8 mouse cellular contexts compared by ENCODE assay signal in the genomic region with DNA sequence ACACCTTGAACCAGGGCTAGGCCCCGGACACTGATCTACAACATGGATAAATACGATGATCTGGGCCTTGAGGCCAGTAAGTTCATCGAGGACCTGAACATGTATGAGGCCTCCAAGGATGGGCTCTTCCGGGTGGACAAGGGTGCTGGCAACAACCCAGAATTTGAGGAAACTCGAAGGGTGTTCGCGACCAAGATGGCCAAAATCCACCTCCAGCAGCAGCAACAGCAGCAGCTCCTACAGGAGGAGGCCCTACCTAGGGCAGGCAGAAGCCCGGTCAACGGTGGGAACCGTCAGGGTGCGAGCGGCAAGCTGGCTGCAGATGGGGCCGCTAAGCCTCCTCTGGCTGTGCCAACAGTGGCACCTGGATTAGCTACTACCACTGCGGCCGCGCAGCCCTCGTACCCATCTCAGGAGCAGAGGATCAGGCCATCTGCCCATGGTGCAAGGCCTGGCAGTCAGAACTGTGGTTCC. TPM values are rescaled to one million over a fixed set of nuclear protein-coding genes. Genes with fewer than 3 reads are reported as not detected.
DNase-seq lines count a peak whose midpoint lies in the region; ATAC-seq and TF ChIP-seq lines count a peak whose summit lies in the region.

No protein-coding gene starts in this region.

- H3K4me1 ChIP-seq in heart, embryonic 14.5 days (ENCODE audit: control insufficient read depth in 2 of 2, insufficient read depth in 2 of 2, low read length in 2 of 2), result peaks cover 34 to 55% of the 10 kb centered on the region in 2 experiments
- peaks cover 52% of the 10 kb centered on the region for H3K4me1 ChIP-seq in limb, embryonic 12.5 days (replicated peaks)
- H3K4me1 ChIP-seq in midbrain, postnatal 0 days (ENCODE audit: insufficient read depth, low read length), result no peaks in the 10 kb centered on the region; the same call in 1 of the 2 replicates

- H3K4me3 ChIP-seq in heart, embryonic 14.5 days (ENCODE audit: control insufficient read depth in 1 of 2, insufficient read depth in 1 of 2, low read depth in 1 of 2, low read length in 2 of 2), result peak overlapping the region; percentile 76 to 93
- peak overlapping the region; percentile 69 for H3K4me3 ChIP-seq in limb, embryonic 12.5 days (replicated peaks)
- peak overlapping the region; percentile 48 for H3K4me3 ChIP-seq in midbrain, postnatal 0 days (ENCODE audit: low read depth, low read length)

- no peak for TF ChIP-seq CTCF in midbrain, postnatal 0 days (IDR thresholded peaks at IDR 0.05)

- no peak for ATAC-seq in heart, embryonic 14.5 days (ENCODE audit: insufficient number of reproducible peaks, insufficient read depth, low FRiP score, low read depth)
- 0 out of 2 replicates have a peak, but pooled peaks have one; percentile 24 for ATAC-seq in limb, embryonic 12.5 days (ENCODE audit: insufficient number of reproducible peaks, insufficient read depth, low FRiP score, low TSS enrichment, low read depth)
- no peak for ATAC-seq in midbrain, postnatal 0 days (ENCODE audit: low FRiP score)

- WGBS in heart, embryonic 14.5 days, result 19% methylated on average over 17 of the region's 17 CpGs
- 24% methylated on average over 17 of the region's 17 CpGs for WGBS in limb, embryonic 12.5 days
- WGBS in midbrain, postnatal 0 days, result 22% methylated on average over 17 of the region's 17 CpGs

- no peaks in the 10 kb centered on the region for H3K9me3 ChIP-seq in heart, embryonic 14.5 days (ENCODE audit: control insufficient read depth, low read length)
- no peaks in the 10 kb centered on the region for H3K9me3 ChIP-seq in limb, embryonic 12.5 days
- no peaks in the 10 kb centered on the region for H3K9me3 ChIP-seq in midbrain, postnatal 0 days (ENCODE audit: low read length)

- peak overlapping the region; percentile 92 for H3K9ac ChIP-seq in heart, embryonic 14.5 days (ENCODE audit: low read length)
- H3K9ac ChIP-seq in limb, embryonic 12.5 days (replicated peaks), result peak overlapping the region; percentile 79
- no peak overlapping the region for H3K9ac ChIP-seq in midbrain, postnatal 0 days (replicated peaks; ENCODE audit: low read length, poor library complexity, severe bottlenecking)

- peak overlapping the region; percentile 95 for H3K4me2 ChIP-seq in heart, embryonic 14.5 days (ENCODE audit: low read length)
- H3K4me2 ChIP-seq in limb, embryonic 12.5 days, result peak overlapping the region; percentile 83
- peak overlapping the region; percentile 70 for H3K4me2 ChIP-seq in midbrain, postnatal 0 days (ENCODE audit: low read depth, low read length, poor library complexity, severe bottlenecking)

- peak; percentile 42 to 54 for DNase-seq in cerebellum, postnatal 10 days
- no peak for DNase-seq in cerebellum, adult 11 months
- peak; percentile 22 to 24 for DNase-seq in adrenal gland, postnatal 36 days
- no peak for DNase-seq in midbrain, postnatal 0 days (ENCODE audit: low spot score)
- peak; percentile 33 for DNase-seq in thymus, postnatal 25 days
- DNase-seq in right cerebral cortex, postnatal 10 days (ENCODE audit: low spot score in 2 of 2), result no peak

- H3K27ac ChIP-seq in heart, embryonic 14.5 days (replicated peaks in 1 of 2; ENCODE audit: control insufficient read depth in 1 of 2, insufficient read depth in 1 of 2, low read depth in 2 of 2, low read length in 2 of 2), result peak overlapping the region; percentile 90 to 92
- H3K27ac ChIP-seq in limb, embryonic 12.5 days, result peak overlapping the region; percentile 86
- no peak overlapping the region for H3K27ac ChIP-seq in midbrain, postnatal 0 days (ENCODE audit: low read depth, low read length)

- peaks cover 32% of the 10 kb centered on the region for H3K36me3 ChIP-seq in heart, embryonic 14.5 days (ENCODE audit: control insufficient read depth, insufficient read depth, low read length)
- peaks cover 29% of the 10 kb centered on the region for H3K36me3 ChIP-seq in limb, embryonic 12.5 days
- no peaks in the 10 kb centered on the region for H3K36me3 ChIP-seq in midbrain, postnatal 0 days (ENCODE audit: insufficient read depth, low read length)

- no peaks in the 10 kb centered on the region for H3K27me3 ChIP-seq in heart, embryonic 14.5 days (ENCODE audit: control insufficient read depth, insufficient read depth, low read length)
- no peaks in the 10 kb centered on the region for H3K27me3 ChIP-seq in limb, embryonic 12.5 days
- no peaks in the 10 kb centered on the region for H3K27me3 ChIP-seq in midbrain, postnatal 0 days (ENCODE audit: insufficient read depth, low read length)

RNA-seq across cellular contexts. Expression of gene Limd1, which starts 0.7 kb away (rescaled TPM):
- 10 to 100 TPM; 27.4 to 31.1 TPM for total RNA-seq in adrenal gland, postnatal 36 days (2021)
- polyA plus RNA-seq in heart, embryonic 14.5 days (2014; fragmentation: Nextera tagmentation; extraction: Ambion mirVana), result 50.9 and 56.0 TPM in 2 replicates
- 53.3 and 53.6 TPM in 2 replicates for polyA plus RNA-seq in limb, embryonic 12.5 days (2016; fragmentation: Nextera tagmentation; extraction: Ambion mirVana)
- total RNA-seq in midbrain, postnatal 0 days (2014; rRNA removed), result 19.6 and 27.5 TPM in 2 replicates
- polyA plus RNA-seq in midbrain, postnatal 0 days (2015; fragmentation: Nextera tagmentation; extraction: Ambion mirVana), result 7.9 and 8.0 TPM in 2 replicates

RNA-seq across cellular contexts. Expression of gene Sacm1l, which starts 50.3 kb away (rescaled TPM):
- 100 to 1,000 TPM in 1 of 2 experiments, 10 to 100 TPM in 1; 95.7 to 158 TPM for total RNA-seq in adrenal gland, postnatal 36 days (2021)
- 46.2 and 48.2 TPM in 2 replicates for polyA plus RNA-seq in heart, embryonic 14.5 days (2014; fragmentation: Nextera tagmentation; extraction: Ambion mirVana)
- polyA plus RNA-seq in limb, embryonic 12.5 days (2016; fragmentation: Nextera tagmentation; extraction: Ambion mirVana), result 50.1 and 52.0 TPM in 2 replicates
- 41.7 and 59.8 TPM in 2 replicates for total RNA-seq in midbrain, postnatal 0 days (2014; rRNA removed)
- polyA plus RNA-seq in midbrain, postnatal 0 days (2015; fragmentation: Nextera tagmentation; extraction: Ambion mirVana), result 35.1 and 35.4 TPM in 2 replicates

Comparison
In these comparisons a context has a peak if more than half of its experiments do, and no peak if none do; other contexts are left out.
1. DNase-seq: peak in cerebellum, postnatal 10 days (2 of 2), adrenal gland, postnatal 36 days (2 of 2) and thymus, postnatal 25 days (single experiment); none in cerebellum, adult 11 months (single experiment), midbrain, postnatal 0 days (single experiment) and right cerebral cortex, postnatal 10 days (0 of 2).
2. Peak in every context shown above with its lines, with median percentiles within 50 percentile points of each other: H3K4me2 ChIP-seq and H3K4me3 ChIP-seq.